Mouse (Mus musculus): Measurements from ENCODE around the gene Ndufs2. TPM values are rescaled to one million over a fixed set of nuclear protein-coding genes. Genes with fewer than 3 reads are reported as not detected.

The Ndufs2 gene
- polyA plus RNA-seq, 1 experiment = 154 TPM

DNA sequence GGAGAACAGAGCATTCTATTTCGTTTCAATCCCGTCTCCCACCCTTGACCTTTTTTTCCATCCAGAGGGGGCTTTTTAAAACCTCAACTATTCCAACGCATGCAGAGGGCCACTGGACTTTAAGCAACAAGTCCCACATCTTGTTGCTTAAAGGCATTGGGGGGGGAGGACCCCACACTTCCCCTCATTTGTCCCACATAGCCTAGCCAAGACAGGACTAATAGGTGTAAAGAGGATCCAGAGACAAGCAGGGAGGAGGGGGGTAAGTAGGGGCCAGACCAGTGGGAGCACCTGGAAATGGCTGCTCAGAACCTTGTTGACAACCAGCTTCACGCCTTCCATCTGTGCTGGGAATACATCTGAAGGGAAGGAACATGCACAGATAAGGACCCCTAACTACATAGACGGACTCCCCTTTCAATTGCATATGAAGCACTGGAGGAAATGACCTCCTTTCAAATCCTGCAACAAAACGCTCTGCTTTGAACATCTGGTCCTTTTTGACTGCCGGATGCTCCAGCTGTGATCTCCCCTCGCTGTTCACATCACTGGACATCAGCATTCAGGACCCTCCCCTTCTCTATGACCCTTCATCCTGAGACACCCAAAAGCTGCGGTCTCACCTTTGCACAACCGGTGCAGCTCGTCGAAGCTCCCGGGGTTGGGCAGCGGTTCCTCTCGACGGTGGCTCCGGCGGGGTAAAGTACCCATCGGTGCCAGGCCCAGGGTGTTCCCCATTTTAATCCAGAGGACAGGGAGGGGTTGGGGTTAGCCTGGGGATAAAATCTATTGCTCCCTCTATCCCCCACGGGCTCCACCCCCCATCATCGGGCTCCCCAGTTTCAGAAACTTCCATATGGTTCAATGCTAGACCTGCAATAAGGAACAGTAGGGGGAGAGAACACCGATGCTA lies 29.7 kb downstream of the Ndufs2 start:
- 13% methylated on average over 22 of the region's 22 CpGs for WGBS
- no peak overlapping the region for H3K27ac ChIP-seq (ENCODE audit: control insufficient read depth, insufficient read depth, low read length)
- peaks cover 13% of the 10 kb centered on the region for H3K4me1 ChIP-seq (replicated peaks; ENCODE audit: control insufficient read depth, insufficient read depth, low read length)
- no peak for TF ChIP-seq POLR2A (IDR thresholded peaks at IDR 0.05; ENCODE audit: control insufficient read depth, extremely low read depth, insufficient read depth, low read length, poor library complexity)
- TF ChIP-seq CTCF (IDR thresholded peaks at IDR 0.05; ENCODE audit: borderline replicate concordance, control insufficient read depth, extremely low read depth, insufficient read depth, low read length, poor library complexity) = no peak
- no peaks in the 10 kb centered on the region for H3K27me3 ChIP-seq (ENCODE audit: control insufficient read depth, insufficient read depth, low read length)
- H3K4me3 ChIP-seq (ENCODE audit: control insufficient read depth, insufficient read depth, low read length) = peak overlapping the region; percentile 67
- DNase-seq = peak; percentile 10
- H3K36me3 ChIP-seq (ENCODE audit: control insufficient read depth, insufficient read depth, low read length) = no peaks in the 10 kb centered on the region

DNA sequence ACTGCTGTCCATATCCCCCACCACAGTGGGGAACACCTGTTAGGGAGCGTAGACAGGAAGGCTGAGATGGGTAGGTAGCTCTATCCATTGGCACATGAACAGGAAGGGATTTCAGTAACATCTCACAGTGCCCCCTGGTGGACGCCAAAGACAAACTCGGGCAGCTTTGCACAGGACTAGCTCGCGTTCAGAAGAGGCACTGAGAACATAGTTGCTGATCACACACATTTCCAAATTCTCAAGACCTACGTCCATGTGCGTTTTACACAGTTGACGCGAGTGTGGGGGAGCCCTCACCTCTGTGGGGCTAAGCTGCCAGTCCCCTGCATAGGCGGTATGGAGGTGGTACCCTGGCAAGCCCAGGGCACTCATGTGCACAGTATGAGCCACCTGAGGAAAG lies 30.3 kb downstream of the Ndufs2 start:
- H3K4me3 ChIP-seq (ENCODE audit: control insufficient read depth, insufficient read depth, low read length) = no peak overlapping the region
- peak; percentile 77 for DNase-seq
- no peak overlapping the region for H3K27ac ChIP-seq (ENCODE audit: control insufficient read depth, insufficient read depth, low read length)

DNA sequence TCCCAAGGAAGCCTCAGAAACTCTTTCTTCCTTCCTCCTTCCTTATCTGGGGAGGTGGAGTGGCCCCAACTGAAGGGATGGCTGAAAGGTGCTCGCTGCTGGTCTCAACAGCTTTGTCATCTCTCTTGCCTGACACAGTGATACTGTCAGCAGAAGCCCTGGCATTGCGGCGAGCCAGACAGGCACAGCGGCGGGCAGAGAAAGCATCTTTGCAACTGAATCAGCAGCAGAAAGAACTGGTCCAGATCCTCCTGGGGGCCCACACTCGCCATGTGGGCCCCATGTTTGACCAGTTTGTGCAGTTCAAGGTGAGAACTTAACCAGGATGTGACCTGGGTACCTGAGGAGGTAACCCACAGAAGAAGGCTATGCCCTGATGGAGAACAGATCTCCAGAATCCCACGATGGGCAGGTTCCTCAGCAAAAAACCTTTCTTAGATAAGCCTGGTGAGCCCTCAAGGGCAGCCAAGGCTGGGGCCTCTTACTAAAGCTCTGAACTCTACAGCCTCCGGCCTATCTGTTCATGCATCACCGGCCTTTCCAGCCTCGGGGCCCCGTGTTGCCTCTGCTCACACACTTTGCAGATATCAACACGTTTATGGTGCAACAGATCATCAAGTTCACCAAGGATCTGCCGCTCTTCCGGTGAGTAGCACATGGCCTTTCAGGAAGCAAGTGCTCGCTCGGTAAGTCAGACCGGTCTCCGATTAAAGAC lies 34.8 kb downstream of the Ndufs2 start:
- Histone ChIP-seq H3K4me3 (ENCODE audit: control insufficient read depth, insufficient read depth, low read length) (no peak overlapping the region), H3K4me1 (replicated peaks; ENCODE audit: control insufficient read depth, insufficient read depth, low read length) (peaks cover 5% of the 10 kb centered on the region), H3K27me3 (ENCODE audit: control insufficient read depth, insufficient read depth, low read length) (no peaks in the 10 kb centered on the region), H3K36me3 (ENCODE audit: control insufficient read depth, insufficient read depth, low read length) (no peaks in the 10 kb centered on the region), H3K27ac (ENCODE audit: control insufficient read depth, insufficient read depth, low read length) (no peak overlapping the region)
- no peak for TF ChIP-seq CTCF (IDR thresholded peaks at IDR 0.05; ENCODE audit: borderline replicate concordance, control insufficient read depth, extremely low read depth, insufficient read depth, low read length, poor library complexity)
- TF ChIP-seq POLR2A (IDR thresholded peaks at IDR 0.05; ENCODE audit: control insufficient read depth, extremely low read depth, insufficient read depth, low read length, poor library complexity) = no peak
- WGBS = 88% methylated on average over 18 of the region's 18 CpGs
- no peak for DNase-seq

More for the DNA sequence above, 30.3 kb downstream of the Ndufs2 start:
- WGBS = 18% methylated on average over 10 of the region's 10 CpGs
- Histone ChIP-seq H3K27me3 (ENCODE audit: control insufficient read depth, insufficient read depth, low read length) (no peaks in the 10 kb centered on the region), H3K4me1 (replicated peaks; ENCODE audit: control insufficient read depth, insufficient read depth, low read length) (peaks cover 13% of the 10 kb centered on the region), H3K36me3 (ENCODE audit: control insufficient read depth, insufficient read depth, low read length) (no peaks in the 10 kb centered on the region)
- TF ChIP-seq POLR2A (IDR thresholded peaks at IDR 0.05; ENCODE audit: control insufficient read depth, extremely low read depth, insufficient read depth, low read length, poor library complexity) = no peak
- TF ChIP-seq CTCF (IDR thresholded peaks at IDR 0.05; ENCODE audit: borderline replicate concordance, control insufficient read depth, extremely low read depth, insufficient read depth, low read length, poor library complexity) = peak; percentile 65; the same call in 1 of the 2 replicates

DNA sequence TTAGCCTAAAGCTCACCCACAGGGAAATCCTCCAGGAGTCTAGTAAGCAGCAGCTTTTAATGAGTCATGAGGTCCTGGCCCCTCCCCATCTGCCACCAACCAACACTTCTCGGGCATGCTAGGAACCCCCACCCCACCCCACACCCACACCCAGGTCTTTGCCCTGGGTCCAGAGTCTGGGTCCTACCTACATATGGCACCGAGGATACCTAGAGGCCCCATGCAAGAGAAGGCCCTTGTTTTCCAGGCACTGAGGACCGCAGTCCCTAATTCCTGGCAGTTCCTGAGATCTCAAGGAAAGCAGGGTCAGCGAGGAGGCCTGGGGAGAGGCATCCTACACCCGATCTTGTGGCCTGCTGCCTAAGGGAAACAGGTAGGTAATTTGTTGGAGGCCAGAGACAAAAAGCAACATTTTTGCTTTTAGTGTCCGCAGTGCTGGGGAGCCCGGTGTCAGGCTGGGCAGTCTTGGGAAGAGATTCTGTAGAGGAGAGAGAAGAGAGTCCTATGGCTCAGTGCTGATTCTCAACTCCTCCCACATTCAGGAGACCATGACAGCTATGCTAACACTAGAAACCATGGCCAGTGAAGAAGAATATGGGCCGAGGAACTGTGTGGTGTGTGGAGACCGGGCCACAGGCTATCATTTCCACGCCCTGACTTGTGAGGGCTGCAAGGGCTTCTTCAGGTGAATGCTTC lies 37.2 kb downstream of the Ndufs2 start, which contains the start of gene Nr1i3:
Gene Nr1i3, plus strand, starts transcription at position 170 of the 696 bp plus-strand sequence.
- no peaks in the 10 kb centered on the region for H3K4me1 ChIP-seq (replicated peaks; ENCODE audit: control insufficient read depth, insufficient read depth, low read length)
- H3K27me3 ChIP-seq (ENCODE audit: control insufficient read depth, insufficient read depth, low read length) = no peaks in the 10 kb centered on the region
- H3K27ac ChIP-seq (ENCODE audit: control insufficient read depth, insufficient read depth, low read length) = no peak within 1 kb of the TSS
- no peaks in the 10 kb centered on the region for H3K36me3 ChIP-seq (ENCODE audit: control insufficient read depth, insufficient read depth, low read length)
- no peak for TF ChIP-seq CTCF (IDR thresholded peaks at IDR 0.05; ENCODE audit: borderline replicate concordance, control insufficient read depth, extremely low read depth, insufficient read depth, low read length, poor library complexity)
- no peak for TF ChIP-seq POLR2A (IDR thresholded peaks at IDR 0.05; ENCODE audit: control insufficient read depth, extremely low read depth, insufficient read depth, low read length, poor library complexity)
- DNase-seq = no peak
- no peak within 1 kb of the TSS for H3K4me3 ChIP-seq (ENCODE audit: control insufficient read depth, insufficient read depth, low read length)
- WGBS = 92% methylated on average over 10 of the region's 10 CpGs

DNA sequence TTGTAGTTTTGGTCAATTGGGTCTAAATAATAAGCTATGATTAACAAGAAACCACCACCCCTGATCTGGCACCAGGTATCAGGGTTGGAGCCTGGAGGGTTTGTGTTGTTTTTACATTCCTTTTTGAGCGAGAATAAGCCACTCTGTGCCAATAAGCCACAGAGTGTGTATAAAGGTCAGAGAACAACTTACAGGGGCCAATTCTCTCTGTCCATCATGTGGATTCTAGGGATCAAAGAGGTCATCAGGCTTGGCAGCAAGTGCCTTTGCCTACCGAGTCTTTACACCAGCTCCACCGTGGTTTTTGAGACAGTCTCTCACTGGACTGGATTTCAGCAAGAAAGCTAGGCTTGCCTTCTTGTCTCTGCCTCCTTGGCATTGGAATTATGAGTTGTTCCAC lies 38.3 kb downstream of the Ndufs2 start:
- Histone ChIP-seq H3K27me3 (ENCODE audit: control insufficient read depth, insufficient read depth, low read length) (no peaks in the 10 kb centered on the region), H3K4me1 (replicated peaks; ENCODE audit: control insufficient read depth, insufficient read depth, low read length) (no peaks in the 10 kb centered on the region), H3K36me3 (ENCODE audit: control insufficient read depth, insufficient read depth, low read length) (no peaks in the 10 kb centered on the region), H3K27ac (ENCODE audit: control insufficient read depth, insufficient read depth, low read length) (no peak overlapping the region), H3K4me3 (ENCODE audit: control insufficient read depth, insufficient read depth, low read length) (no peak overlapping the region)
- DNase-seq = no peak
- TF ChIP-seq POLR2A (IDR thresholded peaks at IDR 0.05; ENCODE audit: control insufficient read depth, extremely low read depth, insufficient read depth, low read length, poor library complexity) (no peak), CTCF (IDR thresholded peaks at IDR 0.05; ENCODE audit: borderline replicate concordance, control insufficient read depth, extremely low read depth, insufficient read depth, low read length, poor library complexity) (no peak)
- 84% methylated on average over 3 of the region's 3 CpGs for WGBS

DNA sequence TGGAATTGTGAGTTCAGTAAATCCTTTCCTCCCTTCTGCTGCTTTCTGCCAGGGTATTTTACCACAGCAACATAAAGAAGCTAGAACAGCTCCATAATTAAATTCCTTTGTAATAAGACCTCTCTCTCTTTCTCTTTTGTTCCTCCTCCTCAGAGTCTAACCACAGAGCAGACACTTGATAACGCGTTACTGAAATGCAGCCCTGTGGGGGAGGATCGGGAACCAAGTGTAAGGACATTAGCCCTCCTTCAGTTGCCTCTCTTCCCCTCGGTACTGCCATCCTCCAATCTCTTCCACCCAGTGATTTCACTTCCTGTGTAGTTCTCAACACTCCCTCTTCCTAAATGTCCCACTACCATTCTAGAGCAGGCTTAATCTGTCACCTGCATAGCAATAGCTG lies 41.8 kb downstream of the Ndufs2 start:
- H3K36me3 ChIP-seq (ENCODE audit: control insufficient read depth, insufficient read depth, low read length) = no peaks in the 10 kb centered on the region
- H3K27me3 ChIP-seq (ENCODE audit: control insufficient read depth, insufficient read depth, low read length) = no peaks in the 10 kb centered on the region
- 18% methylated on average over 4 of the region's 4 CpGs for WGBS
- TF ChIP-seq CTCF (IDR thresholded peaks at IDR 0.05; ENCODE audit: borderline replicate concordance, control insufficient read depth, extremely low read depth, insufficient read depth, low read length, poor library complexity) (no peak), POLR2A (IDR thresholded peaks at IDR 0.05; ENCODE audit: control insufficient read depth, extremely low read depth, insufficient read depth, low read length, poor library complexity) (no peak)
- no peak for DNase-seq
- H3K4me1 ChIP-seq (replicated peaks; ENCODE audit: control insufficient read depth, insufficient read depth, low read length) = no peaks in the 10 kb centered on the region
- no peak overlapping the region for H3K4me3 ChIP-seq (ENCODE audit: control insufficient read depth, insufficient read depth, low read length)
- no peak overlapping the region for H3K27ac ChIP-seq (ENCODE audit: control insufficient read depth, insufficient read depth, low read length)

Measured in thymus, adult 2 months (tissue).